Mouse (Mus musculus) kidney, adult 2 months (tissue): Measurements from ENCODE around the gene Mr1.

Source experiments
- CTCF ChIP-seq: fragments of 200-500 bp; conservative IDR thresholded peaks from 2 replicates; pipeline ENCODE4 v1.5.1; 2011; ENCODE audit warnings: low read depth, mild to moderate bottlenecking, control low read depth, low read length, moderate library complexity, mixed read lengths; ENCODE audit not compliant: insufficient read depth, insufficient read length
- POLR2A ChIP-seq: fragments of 200-500 bp; IDR thresholded peaks from one replicate; pipeline ENCODE4 v1.6.1; 2011; ENCODE audit warnings: low read depth, low read length, control low read depth

- TF ChIP-seq CTCF (no peak), POLR2A (no peak)
Measured at GRCm38 (mm10) chr1:155093145-155093791, 53.3 kb downstream of the Mr1 start.
